Mouse (Mus musculus) heart, embryonic 15.5 days (tissue): ENCODE measurements around the gene Casc1. TPM values are rescaled to one million over a fixed set of nuclear protein-coding genes. Genes with fewer than 3 reads are reported as not detected.

Experiments used
- ATAC-seq: fragments of 200-750 bp; cut with Nextera tagmentation; replicated peaks from 2 replicates; pipeline ENCODE4 v1.8.0; 2017; ENCODE audit warnings: low read depth, moderate TSS enrichment; ENCODE audit not compliant: insufficient number of reproducible peaks, insufficient read depth, low FRiP score
- H3K27ac ChIP-seq: fragments of 300-500 bp; sonication (generic); 2 replicates; pipeline ENCODE4 v1.5.1; 2015; ENCODE audit warnings: mild to moderate bottlenecking, inconsistent platforms
- H3K27me3 ChIP-seq: fragments of 300-500 bp; sonication (generic); 2 replicates; pipeline ENCODE4 v1.6.1; 2015; ENCODE audit warnings: inconsistent platforms
- H3K36me3 ChIP-seq: fragments of 300-500 bp; sonication (generic); 2 replicates; pipeline ENCODE4 v1.6.1; 2015; ENCODE audit warnings: mild to moderate bottlenecking, inconsistent platforms
- H3K4me1 ChIP-seq: fragments of 300-500 bp; sonication (generic); replicated peaks from 2 replicates; pipeline ENCODE4 v1.6.1; 2015; ENCODE audit warnings: inconsistent platforms
- H3K4me2 ChIP-seq: fragments of 300-500 bp; sonication (generic); 2 replicates; pipeline ENCODE4 v1.6.1; 2015; ENCODE audit warnings: inconsistent platforms, mild to moderate bottlenecking, moderate library complexity
- H3K4me3 ChIP-seq: fragments of 300-500 bp; sonication (generic); 2 replicates; pipeline ENCODE4 v1.5.1; 2015; ENCODE audit warnings: mild to moderate bottlenecking, inconsistent platforms
- H3K9ac ChIP-seq: fragments of 300-500 bp; sonication (generic); 2 replicates; pipeline ENCODE4 v1.6.1; 2015; ENCODE audit warnings: mild to moderate bottlenecking, inconsistent platforms
- H3K9me3 ChIP-seq: fragments of 300-500 bp; sonication (generic); replicated peaks from 2 replicates; pipeline ENCODE4 v1.6.1; 2016; ENCODE audit warnings: inconsistent platforms
- WGBS: fragments of 180-500 bp; shearing (Covaris S2); methylation state at CpG from one replicate; pipeline ENCODE4 v1.1.7; 2015; ENCODE audit warnings: mixed read lengths; 5-methylcytosine and 5-hydroxymethylcytosine counted together
- polyA plus RNA-seq: library from polyadenylated mRNA; unstranded; fragments of >200 nt; fragmentation: Nextera tagmentation; extraction: Ambion mirVana; gene quantifications from 2 replicates; pipeline ENCODE4 v1.2.1, GENCODE M21; 2015

The Casc1 gene
- polyA plus RNA-seq, 1 experiment from 2014 or later, result 0.29 TPM

- no peak overlapping the region for H3K4me2 ChIP-seq
- no peaks in the 10 kb centered on the region for H3K9me3 ChIP-seq
- H3K36me3 ChIP-seq, result no peaks in the 10 kb centered on the region
- WGBS, result 76% methylated on average over 13 of the region's 13 CpGs
- H3K4me1 ChIP-seq, result no peaks in the 10 kb centered on the region
- no peaks in the 10 kb centered on the region; the same call in 1 of the 2 replicates for H3K27me3 ChIP-seq
- H3K27ac ChIP-seq, result no peak overlapping the region
- H3K9ac ChIP-seq, result no peak overlapping the region
- H3K4me3 ChIP-seq, result no peak overlapping the region
- no peak for ATAC-seq
Observed at GRCm38 (mm10) chr6:145202432-145203125, 8.2 kb downstream of the Casc1 start.

- no peaks in the 10 kb centered on the region for H3K27me3 ChIP-seq
- no peak for ATAC-seq
- WGBS, result 89% methylated on average over 8 of the region's 8 CpGs
- no peaks in the 10 kb centered on the region for H3K36me3 ChIP-seq
- H3K9me3 ChIP-seq, result no peaks in the 10 kb centered on the region
- no peaks in the 10 kb centered on the region for H3K4me1 ChIP-seq
- H3K9ac ChIP-seq, result no peak overlapping the region
- no peak overlapping the region for H3K27ac ChIP-seq
- H3K4me2 ChIP-seq, result no peak overlapping the region
- H3K4me3 ChIP-seq, result no peak overlapping the region
Observed at GRCm38 (mm10) chr6:145197949-145198686, 12.7 kb downstream of the Casc1 start.

- Histone ChIP-seq H3K4me2 (no peak overlapping the region), H3K4me3 (no peak overlapping the region), H3K9ac (no peak overlapping the region), H3K27me3 (no peaks in the 10 kb centered on the region), H3K36me3 (no peaks in the 10 kb centered on the region), H3K27ac (no peak overlapping the region), H3K9me3 (no peaks in the 10 kb centered on the region), H3K4me1 (no peaks in the 10 kb centered on the region)
- no peak for ATAC-seq
- 70% methylated on average over 11 of the region's 11 CpGs for WGBS
Observed at GRCm38 (mm10) chr6:145193446-145193845, 17.4 kb downstream of the Casc1 start.

GRCm38 (mm10) chr6:145193038-145193437 is 17.8 kb downstream of the Casc1 start:
- Histone ChIP-seq H3K36me3 (no peaks in the 10 kb centered on the region), H3K4me2 (no peak overlapping the region), H3K9me3 (no peaks in the 10 kb centered on the region), H3K27ac (no peak overlapping the region), H3K4me1 (no peaks in the 10 kb centered on the region), H3K9ac (no peak overlapping the region), H3K4me3 (no peak overlapping the region), H3K27me3 (no peaks in the 10 kb centered on the region)
- WGBS, result 65% methylated on average over 3 of the region's 3 CpGs
- ATAC-seq, result no peak

GRCm38 (mm10) chr6:145187093-145188088 is 23.4 kb downstream of the Casc1 start:
- H3K4me3 ChIP-seq, result peak overlapping the region; percentile 35
- H3K9ac ChIP-seq, result no peak overlapping the region
- H3K27ac ChIP-seq, result no peak overlapping the region
- H3K36me3 ChIP-seq, result no peaks in the 10 kb centered on the region
- peaks cover under 1% of the 10 kb centered on the region for H3K4me1 ChIP-seq
- H3K4me2 ChIP-seq, result peak overlapping the region; percentile 56
- H3K9me3 ChIP-seq, result no peaks in the 10 kb centered on the region
- ATAC-seq, result no peak
- no peaks in the 10 kb centered on the region for H3K27me3 ChIP-seq
- 56% methylated on average over 27 of the region's 27 CpGs for WGBS

GRCm38 (mm10) chr6:145186096-145186495 is 24.7 kb downstream of the Casc1 start:
- Histone ChIP-seq H3K27me3 (no peaks in the 10 kb centered on the region), H3K9me3 (no peaks in the 10 kb centered on the region), H3K4me2 (no peak overlapping the region), H3K4me3 (no peak overlapping the region), H3K9ac (no peak overlapping the region), H3K27ac (no peak overlapping the region), H3K36me3 (no peaks in the 10 kb centered on the region), H3K4me1 (peaks cover 9% of the 10 kb centered on the region)
- 90% methylated on average over 1 of the region's 1 CpGs for WGBS
- ATAC-seq, result no peak

GRCm38 (mm10) chr6:145182044-145182443 is 28.8 kb downstream of the Casc1 start:
- Histone ChIP-seq H3K4me2 (peak overlapping the region; percentile 30), H3K9me3 (no peaks in the 10 kb centered on the region), H3K9ac (no peak overlapping the region), H3K4me3 (peak overlapping the region; percentile 22), H3K4me1 (peaks cover 9% of the 10 kb centered on the region), H3K36me3 (no peaks in the 10 kb centered on the region), H3K27ac (peak overlapping the region; percentile 62), H3K27me3 (no peaks in the 10 kb centered on the region)
- 16% methylated on average over 8 of the region's 8 CpGs for WGBS
- peak; percentile 67 for ATAC-seq

- Histone ChIP-seq H3K4me2 (no peak overlapping the region), H3K4me1 (peaks cover 21% of the 10 kb centered on the region), H3K27me3 (peaks cover 9% of the 10 kb centered on the region; the same call in 1 of the 2 replicates), H3K4me3 (no peak overlapping the region), H3K9ac (no peak overlapping the region), H3K36me3 (no peaks in the 10 kb centered on the region), H3K9me3 (no peaks in the 10 kb centered on the region), H3K27ac (no peak overlapping the region)
- 47% methylated on average over 6 of the region's 6 CpGs for WGBS
- no peak for ATAC-seq
Observed at GRCm38 (mm10) chr6:145179665-145180064, 31.1 kb downstream of the Casc1 start.

- ATAC-seq, result no peak
- H3K27me3 ChIP-seq, result peaks cover 9% of the 10 kb centered on the region; the same call in 1 of the 2 replicates
- H3K4me1 ChIP-seq, result peaks cover 42% of the 10 kb centered on the region
- no peaks in the 10 kb centered on the region for H3K9me3 ChIP-seq
- H3K4me3 ChIP-seq, result no peak overlapping the region
- H3K9ac ChIP-seq, result no peak overlapping the region
- H3K27ac ChIP-seq, result no peak overlapping the region
- no peaks in the 10 kb centered on the region for H3K36me3 ChIP-seq
- 70% methylated on average over 10 of the region's 10 CpGs for WGBS
- H3K4me2 ChIP-seq, result no peak overlapping the region
Observed at GRCm38 (mm10) chr6:145176474-145176873, 34.3 kb downstream of the Casc1 start.

- 41% methylated on average over 9 of the region's 9 CpGs for WGBS
- Histone ChIP-seq H3K27me3 (peaks cover 9% of the 10 kb centered on the region; the same call in 1 of the 2 replicates), H3K4me3 (no peak overlapping the region), H3K4me2 (no peak overlapping the region; the same call in 1 of the 2 replicates), H3K9me3 (no peaks in the 10 kb centered on the region), H3K27ac (no peak overlapping the region), H3K9ac (no peak overlapping the region), H3K36me3 (no peaks in the 10 kb centered on the region), H3K4me1 (peaks cover 45% of the 10 kb centered on the region)
- ATAC-seq, result no peak
Observed at GRCm38 (mm10) chr6:145175571-145175981, 35.2 kb downstream of the Casc1 start.

- no peak overlapping the region for H3K9ac ChIP-seq
- peaks cover 9% of the 10 kb centered on the region; the same call in 1 of the 2 replicates for H3K27me3 ChIP-seq
- 2% methylated on average over 11 of the region's 11 CpGs for WGBS
- no peak overlapping the region; the same call in 1 of the 2 replicates for H3K27ac ChIP-seq
- peaks cover 45% of the 10 kb centered on the region for H3K4me1 ChIP-seq
- peak; percentile 88 for ATAC-seq
- H3K36me3 ChIP-seq, result no peaks in the 10 kb centered on the region
- no peaks in the 10 kb centered on the region for H3K9me3 ChIP-seq
- H3K4me3 ChIP-seq, result no peak overlapping the region
- H3K4me2 ChIP-seq, result peak overlapping the region; percentile 0; the same call in 1 of the 2 replicates
Observed at GRCm38 (mm10) chr6:145173781-145174191, 37.0 kb downstream of the Casc1 start.
